Mouse (Mus musculus): ENCODE measurements at regions not wholly inside any gene's neighbourhood (a gene's known extent, or its start where the extent isn't known, plus 50 kb on each side); places are given as distances from the start of the nearest gene placed in this dataset.
"Not testable (repeated sequence)": the region's sequence is repeated elsewhere in the genome, so short reads cannot be mapped to it uniquely, and the experiment has no call there.

GRCm38 (mm10) chr4:81597390-81597789 is 154.8 kb upstream of the Mpdz start:
- H3K9me3 ChIP-seq (replicated peaks) = no peaks in the 10 kb centered on the region
- H3K4me1 ChIP-seq = no peaks in the 10 kb centered on the region
- H3K27ac ChIP-seq = no peak overlapping the region
- 68% methylated on average over 4 of the region's 4 CpGs for WGBS
- no peak for DNase-seq (ENCODE audit: low spot score)
- no peaks in the 10 kb centered on the region for H3K36me3 ChIP-seq
- H3K27me3 ChIP-seq (ENCODE audit: low read depth, poor library complexity, severe bottlenecking) = no peaks in the 10 kb centered on the region
- H3K4me3 ChIP-seq = no peak overlapping the region

- not testable (repeated sequence) for H3K27ac ChIP-seq; H3K27me3 ChIP-seq (ENCODE audit: low read depth, poor library complexity, severe bottlenecking); H3K36me3 ChIP-seq; H3K4me1 ChIP-seq; DNase-seq (ENCODE audit: low spot score); H3K9me3 ChIP-seq (replicated peaks); H3K4me3 ChIP-seq
- WGBS = 91% methylated on average over 3 of the region's 3 CpGs
These were observed 150.8 kb upstream of the Mpdz start for GRCm38 (mm10) chr4:81593431-81593830.

- no peaks in the 10 kb centered on the region for H3K36me3 ChIP-seq
- H3K27me3 ChIP-seq (ENCODE audit: low read depth, poor library complexity, severe bottlenecking) = no peaks in the 10 kb centered on the region
- H3K27ac ChIP-seq = no peak overlapping the region
- WGBS = 71% methylated on average over 2 of the region's 2 CpGs
- DNase-seq (ENCODE audit: low spot score) = no peak
- H3K4me3 ChIP-seq = no peak overlapping the region
- H3K4me1 ChIP-seq = peaks cover 12% of the 10 kb centered on the region
- no peaks in the 10 kb centered on the region for H3K9me3 ChIP-seq (replicated peaks)
These were observed 139.9 kb upstream of the Mpdz start for GRCm38 (mm10) chr4:81582546-81582945.

GRCm38 (mm10) chr4:81580553-81580952 is 137.9 kb upstream of the Mpdz start:
- Histone ChIP-seq H3K4me1 (peaks cover 12% of the 10 kb centered on the region), H3K9me3 (replicated peaks) (no peaks in the 10 kb centered on the region), H3K27ac (no peak overlapping the region), H3K36me3 (no peaks in the 10 kb centered on the region), H3K4me3 (no peak overlapping the region), H3K27me3 (ENCODE audit: low read depth, poor library complexity, severe bottlenecking) (no peaks in the 10 kb centered on the region)
- WGBS = 74% methylated on average over 8 of the region's 8 CpGs
- DNase-seq (ENCODE audit: low spot score) = no peak

- Histone ChIP-seq H3K27ac (peak overlapping the region; percentile 66; the same call in 1 of the 2 replicates), H3K4me3 (no peak overlapping the region), H3K36me3 (no peaks in the 10 kb centered on the region), H3K4me1 (peaks cover 12% of the 10 kb centered on the region), H3K27me3 (ENCODE audit: low read depth, poor library complexity, severe bottlenecking) (no peaks in the 10 kb centered on the region), H3K9me3 (replicated peaks) (no peaks in the 10 kb centered on the region)
- no peak for DNase-seq (ENCODE audit: low spot score)
- 73% methylated on average over 8 of the region's 8 CpGs for WGBS
These were observed 136.9 kb upstream of the Mpdz start for GRCm38 (mm10) chr4:81579389-81580110.

GRCm38 (mm10) chr4:81578981-81579380 is 136.4 kb upstream of the Mpdz start:
- Histone ChIP-seq H3K27ac (peak overlapping the region; percentile 66; the same call in 1 of the 2 replicates), H3K9me3 (replicated peaks) (no peaks in the 10 kb centered on the region), H3K36me3 (no peaks in the 10 kb centered on the region), H3K27me3 (ENCODE audit: low read depth, poor library complexity, severe bottlenecking) (no peaks in the 10 kb centered on the region), H3K4me3 (no peak overlapping the region), H3K4me1 (peaks cover 12% of the 10 kb centered on the region)
- DNase-seq (ENCODE audit: low spot score) = no peak
- 69% methylated on average over 6 of the region's 6 CpGs for WGBS

GRCm38 (mm10) chr4:81573771-81574170 is 131.2 kb upstream of the Mpdz start:
- no peak overlapping the region for H3K4me3 ChIP-seq
- no peaks in the 10 kb centered on the region for H3K36me3 ChIP-seq
- H3K27ac ChIP-seq = no peak overlapping the region
- no peaks in the 10 kb centered on the region for H3K9me3 ChIP-seq (replicated peaks)
- WGBS = 86% methylated on average over 5 of the region's 5 CpGs
- DNase-seq (ENCODE audit: low spot score) = no peak
- H3K27me3 ChIP-seq (ENCODE audit: low read depth, poor library complexity, severe bottlenecking) = no peaks in the 10 kb centered on the region
- H3K4me1 ChIP-seq = peaks cover under 1% of the 10 kb centered on the region

- Histone ChIP-seq H3K9me3 (replicated peaks) (no peaks in the 10 kb centered on the region), H3K27ac (no peak overlapping the region)
- 72% methylated on average over 4 of the region's 4 CpGs for WGBS
These were observed 128.1 kb upstream of the Mpdz start for GRCm38 (mm10) chr4:81570736-81571135.

GRCm38 (mm10) chr4:81569531-81569930 is 126.9 kb upstream of the Mpdz start:
- Histone ChIP-seq H3K27ac (no peak overlapping the region), H3K27me3 (ENCODE audit: low read depth, poor library complexity, severe bottlenecking) (no peaks in the 10 kb centered on the region), H3K4me1 (peaks cover 16% of the 10 kb centered on the region; the same call in 1 of the 2 replicates), H3K4me3 (no peak overlapping the region), H3K9me3 (replicated peaks) (no peaks in the 10 kb centered on the region), H3K36me3 (no peaks in the 10 kb centered on the region)
- WGBS = 87% methylated on average over 3 of the region's 3 CpGs
- DNase-seq (ENCODE audit: low spot score) = no peak

More at GRCm38 (mm10) chr4:81570736-81571135, 128.1 kb upstream of the Mpdz start:
- no peak overlapping the region for H3K4me3 ChIP-seq
- peaks cover 13% of the 10 kb centered on the region; the same call in 1 of the 2 replicates for H3K4me1 ChIP-seq
- no peaks in the 10 kb centered on the region for H3K36me3 ChIP-seq
- no peak for DNase-seq (ENCODE audit: low spot score)
- no peaks in the 10 kb centered on the region for H3K27me3 ChIP-seq (ENCODE audit: low read depth, poor library complexity, severe bottlenecking)

- no peak for DNase-seq (ENCODE audit: low spot score)
- Histone ChIP-seq H3K4me1 (peaks cover 20% of the 10 kb centered on the region), H3K27me3 (ENCODE audit: low read depth, poor library complexity, severe bottlenecking) (no peaks in the 10 kb centered on the region), H3K36me3 (no peaks in the 10 kb centered on the region), H3K9me3 (replicated peaks) (no peaks in the 10 kb centered on the region), H3K4me3 (no peak overlapping the region), H3K27ac (no peak overlapping the region)
- WGBS = 91% methylated on average over 6 of the region's 6 CpGs
These were observed 125.8 kb upstream of the Mpdz start for GRCm38 (mm10) chr4:81568404-81568803.

GRCm38 (mm10) chr4:81567928-81568327 is 125.3 kb upstream of the Mpdz start:
- no peak overlapping the region for H3K27ac ChIP-seq
- no peak for DNase-seq (ENCODE audit: low spot score)

GRCm38 (mm10) chr4:81566526-81566925 is 123.9 kb upstream of the Mpdz start:
- Histone ChIP-seq H3K36me3 (no peaks in the 10 kb centered on the region), H3K9me3 (replicated peaks) (no peaks in the 10 kb centered on the region), H3K27ac (0 out of 2 replicates have a peak overlapping the region, but pooled peaks have one; percentile 19), H3K27me3 (ENCODE audit: low read depth, poor library complexity, severe bottlenecking) (no peaks in the 10 kb centered on the region), H3K4me3 (no peak overlapping the region), H3K4me1 (peaks cover 34% of the 10 kb centered on the region)
- WGBS = 70% methylated on average over 11 of the region's 11 CpGs
- no peak for DNase-seq (ENCODE audit: low spot score)

More at GRCm38 (mm10) chr4:81567928-81568327, 125.3 kb upstream of the Mpdz start:
- WGBS = 72% methylated on average over 5 of the region's 5 CpGs
- H3K4me3 ChIP-seq = no peak overlapping the region
- H3K36me3 ChIP-seq = no peaks in the 10 kb centered on the region
- no peaks in the 10 kb centered on the region for H3K9me3 ChIP-seq (replicated peaks)
- no peaks in the 10 kb centered on the region for H3K27me3 ChIP-seq (ENCODE audit: low read depth, poor library complexity, severe bottlenecking)
- peaks cover 23% of the 10 kb centered on the region for H3K4me1 ChIP-seq

GRCm38 (mm10) chr4:81565422-81566395 is 123.1 kb upstream of the Mpdz start:
- DNase-seq (ENCODE audit: low spot score) = no peak
- 89% methylated on average over 21 of the region's 21 CpGs for whole genome bisulfite sequencing
- H3K36me3 ChIP-seq = no peaks in the 10 kb centered on the region
- no peaks in the 10 kb centered on the region for H3K27me3 ChIP-seq (ENCODE audit: low read depth, poor library complexity, severe bottlenecking)
- H3K4me3 ChIP-seq = no peak overlapping the region
- H3K27ac ChIP-seq = peak overlapping the region; percentile 19; the same call in 1 of the 2 replicates
- peaks cover 42% of the 10 kb centered on the region for H3K4me1 ChIP-seq
- H3K9me3 ChIP-seq (replicated peaks) = no peaks in the 10 kb centered on the region
